Mouse (Mus musculus) mouse embryonic stem cell (cell line): ENCODE data around the gene Kdm6b.
"Not testable (repeated sequence)": the region's sequence is repeated elsewhere in the genome, so short reads cannot be mapped to it uniquely, and the experiment has no call there.

Experiments
- in situ Hi-C, 2 experiments: fragments of 300-500 bp; cut with MboI; formaldehyde crosslinking; loops; 1 replicate in 1 of 2; 3 replicates in 1 of 2; pipeline ENCODE4 v1.14.3; 2019 to 2020; ENCODE audit warnings: low sequenced_read_pairs in 2 of 2, low pct_unique_long_range_greater_than_20kb in 1 of 2, mixed read lengths in 1 of 2; ENCODE audit not compliant: unreplicated experiment in 1 of 2

Gene Kdm6b

GRCm38 (mm10) chr11:69399201-69400082, 14.0 kb downstream of the Kdm6b start:
- in situ Hi-C loops, result loop anchor here in 1 of 2 experiments (25.0 kb wide), 2 partner anchors 213 to 313 kb away; partner anchors contain the start of genes Atp1b2, Sat2 and Shbg

- in situ Hi-C loops, result no loop called here
Measured at GRCm38 (mm10) chr11:69398486-69399200, 14.8 kb downstream of the Kdm6b start.

- in situ Hi-C loops, result no loop called here
Measured at GRCm38 (mm10) chr11:69398059-69398458, 15.4 kb downstream of the Kdm6b start, which contains the start of gene Tmem88. TSS of gene Tmem88 (minus strand) at chr11:69398234.

GRCm38 (mm10) chr11:69397581-69398057, 15.9 kb downstream of the Kdm6b start:
- in situ Hi-C loops, result no loop called here

GRCm38 (mm10) chr11:69396772-69397171, 16.7 kb downstream of the Kdm6b start:
- in situ Hi-C loops, result no loop called here

GRCm38 (mm10) chr11:69395634-69396373, 17.7 kb downstream of the Kdm6b start:
- in situ Hi-C loops, result no loop called here

- in situ Hi-C loops, result not testable (repeated sequence)
Measured at GRCm38 (mm10) chr11:69395235-69395633, 18.2 kb downstream of the Kdm6b start, which contains the start of the genes Naa38 and Cyb5d1. TSS of gene Naa38 (plus strand) at chr11:69395487. TSS of gene Cyb5d1 (minus strand) at chr11:69395631.

GRCm38 (mm10) chr11:69394591-69395167, 18.8 kb downstream of the Kdm6b start:
- in situ Hi-C loops, result not testable (repeated sequence)

GRCm38 (mm10) chr11:69390400-69391034, 23.0 kb downstream of the Kdm6b start:
- in situ Hi-C loops, result no loop called here

- in situ Hi-C loops, result loop anchor here (5.0 to 10.0 kb wide), 2 partner anchors 115 to 122 kb away; no protein-coding TSS in a partner anchor
Measured at GRCm38 (mm10) chr11:69389531-69390399, 23.7 kb downstream of the Kdm6b start.

GRCm38 (mm10) chr11:69388680-69389079, 24.8 kb downstream of the Kdm6b start:
- in situ Hi-C loops, result loop anchor here (5.0 to 10.0 kb wide), 2 partner anchors 114 to 121 kb away; no protein-coding TSS in a partner anchor

GRCm38 (mm10) chr11:69386758-69387157, 26.7 kb downstream of the Kdm6b start:
- in situ Hi-C loops, result loop anchor here (5.0 to 10.0 kb wide), 2 partner anchors 112 to 119 kb away; no protein-coding TSS in a partner anchor

GRCm38 (mm10) chr11:69384979-69385378, 28.5 kb downstream of the Kdm6b start:
- in situ Hi-C loops, result loop anchor here (5.0 to 10.0 kb wide), 2 partner anchors 110 to 118 kb away; no protein-coding TSS in a partner anchor

GRCm38 (mm10) chr11:69382478-69383105, 30.9 kb downstream of the Kdm6b start:
- in situ Hi-C loops, result loop anchor here in 1 of 2 experiments (10.0 kb wide), 1 partner anchor 108 kb away; no protein-coding TSS in a partner anchor

GRCm38 (mm10) chr11:69381356-69381755, 32.1 kb downstream of the Kdm6b start:
- in situ Hi-C loops, result loop anchor here in 1 of 2 experiments (10.0 kb wide), 1 partner anchor 107 kb away; no protein-coding TSS in a partner anchor

- in situ Hi-C loops, result no loop called here
Measured at GRCm38 (mm10) chr11:69379600-69379999, 33.9 kb downstream of the Kdm6b start.
